Mouse (Mus musculus): ENCODE results near the gene Parp2.
A peak's percentile ranks its signal among the peaks of the same experiment; 100 is the strongest.
"Not testable (repeated sequence)": the region's sequence is repeated elsewhere in the genome, so short reads cannot be mapped to it uniquely, and the experiment has no call there.

The Parp2 gene

DNA sequence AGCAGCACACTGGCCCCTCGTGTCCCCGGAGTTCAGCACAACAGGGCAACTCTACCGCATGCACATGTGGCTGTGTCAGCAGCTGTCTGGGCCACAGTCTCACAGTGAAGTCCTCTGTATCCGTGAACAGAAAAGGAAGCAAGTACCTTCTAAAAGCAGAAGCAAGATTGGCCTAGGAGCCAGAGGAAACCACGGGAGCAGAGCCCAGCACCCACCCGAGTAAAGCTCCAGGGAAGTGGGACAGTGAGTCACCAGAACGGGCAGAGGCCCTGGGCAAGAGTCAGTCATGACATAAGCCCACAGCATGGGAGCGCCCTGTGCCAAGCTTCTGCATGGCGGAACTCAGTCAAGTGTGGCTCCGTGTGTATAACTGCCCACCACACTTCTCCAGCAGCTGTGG is 26.3 kb downstream of the Parp2 start:
- peak; percentile 78 to 81 for DNase-seq

- peak; percentile 17 to 45 for DNase-seq
Observed at GRCm38 (mm10) chr14:50834435-50834834, 26.8 kb downstream of the Parp2 start.

- DNase-seq, result peak; percentile 45 to 55
Observed at GRCm38 (mm10) chr14:50837236-50837635, 29.6 kb downstream of the Parp2 start.

- DNase-seq, result no peak
Observed at GRCm38 (mm10) chr14:50855788-50856187, 48.1 kb downstream of the Parp2 start.

- no peak for DNase-seq
Observed at GRCm38 (mm10) chr14:50862641-50863040, 55.0 kb downstream of the Parp2 start.

DNA sequence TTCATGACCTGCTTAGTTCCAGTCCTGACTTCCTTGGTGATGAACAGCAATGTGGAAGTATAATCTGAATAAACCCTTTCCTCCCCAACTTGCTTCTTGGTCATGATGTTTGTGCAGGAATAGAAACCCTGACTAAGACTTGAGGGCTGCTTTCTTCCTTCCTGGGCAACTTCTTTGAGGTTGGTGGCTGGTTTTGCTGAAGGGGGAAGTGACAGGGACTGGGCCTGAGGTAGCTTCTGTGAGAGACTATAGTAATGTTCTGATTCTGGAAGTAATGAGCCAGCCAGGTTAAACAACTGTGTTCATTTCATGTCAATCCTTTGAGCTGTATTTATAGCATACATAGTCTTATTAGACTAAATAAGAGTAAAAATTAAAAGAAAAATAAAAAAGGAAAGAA is 57.4 kb downstream of the Parp2 start:
- not testable (repeated sequence) for DNase-seq

DNA sequence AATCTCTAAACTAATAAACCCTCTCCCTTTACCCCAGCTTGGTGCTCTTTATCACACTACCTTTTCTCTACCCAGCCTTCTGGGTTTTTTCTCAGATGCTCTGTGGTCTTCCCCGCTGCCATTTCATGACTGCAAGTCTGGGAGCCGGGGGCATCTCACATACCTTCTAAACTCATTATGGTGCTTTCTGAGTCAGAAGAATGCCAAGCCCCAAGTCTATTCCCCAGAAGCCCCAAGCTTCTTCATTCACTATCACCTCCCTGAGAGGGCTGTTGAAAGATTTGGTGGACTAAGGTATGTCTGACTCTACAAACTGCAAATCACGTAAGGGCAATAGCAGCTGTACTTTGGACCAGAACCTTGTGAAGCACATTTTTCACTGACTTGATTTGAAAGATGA is 59.3 kb downstream of the Parp2 start:
- no peak for DNase-seq

DNA sequence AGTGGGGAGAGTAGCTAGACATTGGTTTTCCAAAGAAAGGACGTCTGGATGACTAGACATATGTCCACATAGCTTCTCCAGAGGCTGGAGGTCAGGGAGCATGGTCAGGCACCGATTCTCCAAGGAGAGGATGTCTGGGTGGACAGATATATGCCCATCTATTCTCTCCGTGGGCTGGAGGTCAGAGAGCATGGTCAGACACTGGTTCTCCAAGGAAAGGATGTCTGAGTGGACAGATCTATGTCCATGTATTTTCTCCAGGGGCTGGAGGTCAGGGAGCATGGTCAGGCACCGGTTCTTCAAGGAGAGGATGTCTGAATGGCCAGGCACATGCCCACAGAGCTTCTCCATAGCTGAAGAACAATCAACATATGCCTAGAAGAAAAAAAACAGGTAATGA is 60.6 kb downstream of the Parp2 start:
- no peak for DNase-seq

- DNase-seq, result no peak
Observed at GRCm38 (mm10) chr14:50868656-50869055, 61.0 kb downstream of the Parp2 start.

GRCm38 (mm10) chr14:50869889-50870804 is 62.5 kb downstream of the Parp2 start, which contains the start of gene Tep1:
Gene Tep1, minus strand, starts transcription at chr14:50870560.
- peak; percentile 83 to 85 for DNase-seq

GRCm38 (mm10) chr14:50870805-50871143 is 63.1 kb downstream of the Parp2 start:
- DNase-seq, result no peak

All from cerebellum, postnatal 10 days (tissue).